Mouse (Mus musculus) megakaryocyte, embryonic 14.5 days (primary cell): ENCODE results near the gene Arhgef25.
"Not testable (repeated sequence)": the region's sequence is repeated elsewhere in the genome, so short reads cannot be mapped to it uniquely, and the experiment has no call there.

Experiments used
- FLI1 ChIP-seq: IDR thresholded peaks from 2 replicates; pipeline ENCODE4 v1.6.1; 2012; ENCODE audit warnings: low read length, inconsistent platforms, mixed read lengths
- GATA1 ChIP-seq: IDR thresholded peaks from 3 replicates; pipeline ENCODE4 v1.6.1; 2012; ENCODE audit warnings: mixed read lengths, low read length, inconsistent platforms, borderline replicate concordance

DNA sequence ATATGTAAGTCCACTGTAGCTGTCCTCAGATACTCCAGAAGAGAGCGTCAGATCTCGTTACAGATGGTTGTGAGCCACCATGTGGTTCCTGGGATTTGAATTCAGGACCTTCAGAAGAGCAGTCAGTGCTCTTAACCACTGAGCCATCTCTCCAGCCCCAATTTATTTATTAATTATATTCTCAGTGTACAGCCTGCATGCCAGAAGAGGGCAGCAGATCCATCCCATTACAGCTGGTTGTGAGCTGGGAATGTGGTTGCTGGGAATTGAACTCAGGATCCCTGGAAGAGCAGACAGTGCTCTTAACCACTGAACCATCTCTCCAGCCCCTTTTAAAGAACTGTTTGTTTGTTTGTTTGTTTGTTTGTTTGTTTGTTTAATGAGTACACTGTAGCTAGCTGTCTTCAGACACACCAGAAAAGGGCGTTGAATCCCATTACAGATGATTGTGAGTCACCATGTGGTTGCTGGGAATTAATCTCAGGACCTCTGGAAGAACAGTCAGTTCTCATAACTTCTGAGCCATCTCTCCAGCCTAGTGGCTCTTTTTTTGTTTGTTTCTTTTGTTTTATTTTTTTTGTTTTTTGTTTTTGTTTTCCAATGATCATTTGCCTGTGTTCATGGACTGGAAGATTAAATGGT, 55.4 kb downstream of the Arhgef25 start:
- not testable (repeated sequence) for TF ChIP-seq GATA1, FLI1
